Mouse (Mus musculus) ES-Bruce4 (cell line): ENCODE measurements at regions not wholly inside any gene's neighbourhood (a gene's known extent, or its start where the extent isn't known, plus 50 kb on each side); places are given as distances from the start of the nearest gene placed in this dataset.

Source experiments
- CTCF ChIP-seq: IDR thresholded peaks from one replicate; pipeline ENCODE4 v1.8.1; 2011; ENCODE audit warnings: low read depth, low read length
- EP300 ChIP-seq: IDR thresholded peaks from 2 replicates; pipeline ENCODE4 v1.6.1; 2011; ENCODE audit warnings: low read depth, low read length; ENCODE audit not compliant: insufficient read depth
- POLR2A ChIP-seq: IDR thresholded peaks from one replicate; pipeline ENCODE4 v1.8.1; 2011; ENCODE audit warnings: low read length; ENCODE audit not compliant: insufficient read depth

GRCm38 (mm10) chr7:75959903-75960620, 112.0 kb downstream of the Klhl25 start:
- no peak for TF ChIP-seq CTCF
- no peak for TF ChIP-seq EP300
- no peak for TF ChIP-seq POLR2A
